Mouse (Mus musculus) granulocyte monocyte progenitor cell, adult 5-6 weeks (primary cell): ENCODE results near the gene D1Pas1. TPM values are rescaled to one million over a fixed set of nuclear protein-coding genes. Genes with fewer than 3 reads are reported as not detected.

Experiments used
- ATAC-seq: replicated peaks from 2 replicates; pipeline ENCODE4 v1.8.0; 2016; ENCODE audit warnings: mild to moderate bottlenecking, moderate TSS enrichment, inconsistent platforms; ENCODE audit not compliant: poor library complexity, severe bottlenecking
- total RNA-seq, 2 experiments: library from RNA; stranded (forward) in 1 of 2; stranded (reverse) in 1 of 2; fragments of 200-712, 200-1000 nt in 1 of 2; fragments of >200 nt in 1 of 2; fragmentation: Nextera tagmentation in 1 of 2; gene quantifications; 2 replicates each; pipeline ENCODE4 v1.2.3; 2014 to 2017

D1Pas1 gene
- total RNA-seq (2014; fragmentation: Nextera tagmentation) (not detected in 2 replicates), total RNA-seq (2017) (not detected in 2 replicates)

- no peak for ATAC-seq
These were observed at the start of gene D1Pas1 for GRCm38 (mm10) chr1:186967201-186967812. D1Pas1 (plus strand) TSS chr1:186967416.

GRCm38 (mm10) chr1:186922489-186923370 lies 44.5 kb upstream of the D1Pas1 start:
- no peak for ATAC-seq

- no peak for ATAC-seq
These were observed 43.2 kb upstream of the D1Pas1 start for GRCm38 (mm10) chr1:186924027-186924426.

- no peak for ATAC-seq
These were observed 41.8 kb upstream of the D1Pas1 start for GRCm38 (mm10) chr1:186925411-186925810.

GRCm38 (mm10) chr1:186926316-186926949 lies 40.8 kb upstream of the D1Pas1 start:
- no peak for ATAC-seq

- no peak for ATAC-seq
These were observed 40.3 kb upstream of the D1Pas1 start for GRCm38 (mm10) chr1:186926950-186927316.

- no peak for ATAC-seq
These were observed 39.7 kb upstream of the D1Pas1 start for GRCm38 (mm10) chr1:186927494-186927893.

- ATAC-seq, result no peak
These were observed 36.9 kb upstream of the D1Pas1 start for GRCm38 (mm10) chr1:186930160-186930887.

GRCm38 (mm10) chr1:186930888-186931233 lies 36.4 kb upstream of the D1Pas1 start:
- ATAC-seq, result no peak

GRCm38 (mm10) chr1:186934205-186934604 lies 33.0 kb upstream of the D1Pas1 start:
- no peak for ATAC-seq

GRCm38 (mm10) chr1:186952381-186952780 lies 14.8 kb upstream of the D1Pas1 start:
- ATAC-seq, result no peak

- no peak for ATAC-seq
These were observed 12.6 kb upstream of the D1Pas1 start for GRCm38 (mm10) chr1:186954591-186954990.

GRCm38 (mm10) chr1:186959380-186959779 lies 7.8 kb upstream of the D1Pas1 start:
- ATAC-seq, result no peak

GRCm38 (mm10) chr1:186964143-186964875 lies 2.9 kb upstream of the D1Pas1 start:
- ATAC-seq, result no peak

- ATAC-seq, result no peak
These were observed 710 bp downstream of the D1Pas1 start for GRCm38 (mm10) chr1:186967926-186968325.

GRCm38 (mm10) chr1:186976937-186977540 lies 9.8 kb downstream of the D1Pas1 start:
- ATAC-seq, result no peak

GRCm38 (mm10) chr1:186977801-186978200 lies 10.6 kb downstream of the D1Pas1 start:
- no peak for ATAC-seq

- no peak for ATAC-seq
These were observed 12.2 kb downstream of the D1Pas1 start for GRCm38 (mm10) chr1:186979465-186979864.

- ATAC-seq, result no peak
These were observed 13.3 kb downstream of the D1Pas1 start for GRCm38 (mm10) chr1:186980503-186980902.

- no peak for ATAC-seq
These were observed 17.9 kb downstream of the D1Pas1 start for GRCm38 (mm10) chr1:186985131-186985530.
